Mouse (Mus musculus): ENCODE results near the gene Npr2.
"Not testable (repeated sequence)": the region's sequence is repeated elsewhere in the genome, so short reads cannot be mapped to it uniquely, and the experiment has no call there.

Gene Npr2

DNA sequence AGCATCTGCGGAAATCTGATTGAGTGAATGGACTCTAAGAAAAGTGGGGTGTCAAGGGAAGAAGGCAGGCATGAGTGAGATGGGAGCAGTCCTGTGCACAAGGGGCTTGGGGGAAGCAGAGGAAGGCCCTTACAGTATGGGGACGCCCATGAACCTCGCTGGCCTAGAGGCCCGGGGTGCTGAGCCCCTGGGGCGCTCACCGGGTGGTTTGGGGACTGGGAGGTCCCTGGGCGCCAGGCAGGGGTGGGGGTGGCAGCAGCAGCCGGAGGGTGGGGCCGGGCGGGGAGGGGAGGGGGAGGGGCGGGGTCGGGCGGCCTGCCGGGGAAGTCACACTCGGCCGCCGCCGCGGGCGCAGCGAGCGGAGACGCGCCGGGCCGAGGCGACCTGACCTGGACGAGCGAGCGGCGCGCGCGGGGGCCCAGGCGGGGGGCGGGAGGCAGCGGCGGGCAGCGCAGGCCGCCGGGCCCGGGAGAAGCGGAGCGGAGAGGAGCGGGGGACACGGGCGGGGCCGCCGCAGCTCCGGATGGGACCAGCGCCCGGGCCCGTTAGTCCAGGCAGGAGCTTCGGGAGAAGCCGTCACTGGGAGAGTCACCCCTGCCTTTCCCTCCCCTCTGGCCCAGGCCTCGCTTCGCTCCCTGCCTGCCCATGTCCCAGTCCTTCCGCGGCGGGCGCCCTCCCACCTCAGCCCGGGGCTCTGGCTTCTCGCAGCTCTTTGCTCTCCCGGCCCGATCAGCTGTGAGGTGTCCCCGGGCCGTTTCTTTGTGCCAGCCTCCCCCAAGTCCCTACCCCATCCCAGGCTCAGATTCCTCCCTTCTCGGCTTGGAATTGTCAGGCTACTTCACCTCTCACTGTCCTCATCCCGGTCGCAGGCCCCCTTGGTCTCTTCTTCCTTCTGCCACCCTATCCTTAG, at the start of gene Npr2:
Gene Npr2, plus strand, starts transcription at position 890 of the 910 bp plus-strand sequence.
- no peak for DNase-seq (ENCODE audit: low spot score)

DNA sequence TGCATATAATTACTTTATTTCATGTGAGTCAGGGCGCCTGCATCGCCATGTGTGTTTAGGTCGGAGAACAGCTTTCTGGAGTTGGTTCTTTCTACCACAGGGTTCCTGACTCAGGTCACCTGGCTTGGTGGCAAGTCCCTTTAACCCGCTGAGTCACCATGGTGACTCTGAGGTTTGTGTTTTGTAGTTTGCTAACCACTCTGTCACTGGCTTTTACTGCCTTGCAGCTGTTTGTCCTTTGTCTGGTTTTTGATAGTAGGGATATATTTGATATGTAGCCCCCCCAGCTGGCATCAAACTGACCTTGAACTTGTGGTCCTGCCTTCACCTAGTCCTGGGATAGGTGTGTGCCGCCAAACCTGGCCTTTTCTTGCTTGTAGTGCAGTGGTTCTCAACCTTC, 49.5 kb upstream of the Npr2 start:
- no peak for DNase-seq (ENCODE audit: low spot score)

DNA sequence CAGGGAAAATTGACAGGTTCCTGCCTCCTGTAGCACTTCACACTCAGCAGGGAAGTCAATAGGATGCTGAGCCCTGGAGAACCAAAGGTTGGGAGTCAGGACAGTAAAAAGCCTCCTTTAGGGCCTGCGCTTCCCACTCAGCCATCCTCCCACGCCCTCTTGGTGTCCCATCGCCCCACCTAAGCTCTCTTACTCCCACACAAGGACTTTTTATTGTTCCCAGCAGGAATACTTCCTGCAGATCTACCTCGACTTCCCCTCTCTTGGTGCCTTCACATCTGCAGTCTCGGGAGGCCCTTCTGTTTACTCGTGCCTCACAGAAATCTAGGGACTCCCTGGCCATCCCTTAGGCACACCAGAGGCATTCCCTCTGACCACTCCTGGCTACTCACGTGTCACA, 48.3 kb upstream of the Npr2 start:
- no peak for DNase-seq (ENCODE audit: low spot score)

DNA sequence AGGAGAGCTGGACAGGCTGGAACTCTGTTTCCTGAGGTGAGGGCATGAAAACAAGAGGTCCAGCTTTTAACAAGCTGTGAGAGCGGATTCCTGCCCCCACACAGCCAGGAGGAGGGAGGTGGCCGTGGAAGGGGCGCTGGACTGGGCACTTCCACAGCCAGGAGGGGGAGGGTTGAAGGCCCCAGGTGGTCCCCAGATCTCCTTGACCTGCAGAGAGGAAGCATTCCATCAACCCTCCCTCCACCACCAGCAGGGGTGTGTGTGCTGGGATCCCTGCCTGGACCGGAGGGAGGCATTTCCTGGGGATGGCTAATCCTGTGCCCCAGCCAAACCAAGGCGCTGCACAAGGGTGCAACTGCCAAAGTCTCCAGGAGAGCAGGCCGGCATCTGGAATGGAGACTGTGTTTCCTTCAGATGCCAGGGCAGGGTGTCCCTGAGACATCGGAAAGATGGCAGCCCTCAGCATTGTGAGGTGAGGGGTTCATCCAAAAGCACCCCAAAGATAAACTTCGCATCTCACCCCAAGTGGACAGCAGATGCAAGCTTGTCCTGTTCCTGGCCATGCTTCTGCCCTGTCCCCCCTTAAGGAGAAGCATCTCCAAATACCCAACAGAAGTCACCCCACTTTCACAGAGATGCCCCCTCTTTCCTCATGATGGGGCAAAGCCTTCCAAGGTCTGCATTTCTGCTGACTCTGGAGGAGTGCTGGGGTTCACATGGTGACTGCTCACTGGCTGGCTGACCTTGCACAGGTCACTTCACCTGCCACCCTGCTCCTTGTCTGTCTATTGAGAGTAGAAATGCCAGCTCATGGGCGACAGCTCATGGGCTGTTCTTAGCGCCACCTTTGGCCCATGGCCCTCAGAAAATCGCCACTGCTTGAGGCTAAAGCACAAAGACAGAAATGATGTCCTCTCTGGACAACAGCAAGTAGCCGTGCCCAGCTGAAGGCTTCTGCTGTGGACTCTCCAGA, 47.0 kb upstream of the Npr2 start, which contains the start of gene Msmp:
Gene Msmp, minus strand, starts transcription at position 51 of the 973 bp plus-strand sequence.
- no peak for DNase-seq (ENCODE audit: low spot score)

DNA sequence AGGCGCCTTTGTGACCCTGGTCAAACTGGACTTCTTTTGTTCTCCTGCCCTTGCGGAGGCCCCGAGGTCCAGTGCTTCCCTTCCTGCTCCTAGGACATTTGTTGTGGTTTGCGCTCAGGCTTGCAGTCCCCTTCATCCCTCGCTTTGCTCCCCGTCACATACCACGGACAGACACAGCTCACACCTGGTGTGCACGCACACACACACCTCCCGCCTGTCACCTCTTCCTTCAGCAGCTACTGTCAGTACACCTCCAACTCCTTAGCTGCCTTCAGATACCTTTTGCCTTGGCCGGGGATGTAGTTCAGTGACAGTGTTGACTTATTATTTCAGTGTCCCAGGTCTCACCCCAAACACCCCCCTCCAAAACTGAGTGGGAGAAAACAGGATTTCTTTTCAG, 46.1 kb upstream of the Npr2 start:
- no peak for DNase-seq (ENCODE audit: low spot score)

DNA sequence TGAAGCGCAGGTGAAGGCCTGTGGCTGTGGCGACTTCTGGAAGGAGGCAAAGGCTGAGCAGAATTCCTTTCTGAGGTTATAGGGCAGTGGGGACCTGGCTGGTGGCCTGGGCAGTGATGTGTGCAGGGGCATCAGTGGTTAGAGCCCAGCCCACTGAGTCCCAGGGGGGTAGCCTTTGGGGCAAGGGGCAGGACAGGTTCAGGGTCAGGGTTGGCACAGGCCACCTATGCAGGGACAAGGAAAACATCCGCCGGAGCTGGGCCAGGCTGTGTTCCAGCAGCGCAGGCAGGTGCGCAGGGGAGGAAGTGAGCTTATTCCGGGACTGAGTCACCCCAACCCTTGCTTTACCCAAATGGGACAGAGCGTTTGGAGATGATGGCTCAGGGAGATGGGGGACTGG, 45.3 kb upstream of the Npr2 start:
- DNase-seq (ENCODE audit: low spot score) = no peak

DNA sequence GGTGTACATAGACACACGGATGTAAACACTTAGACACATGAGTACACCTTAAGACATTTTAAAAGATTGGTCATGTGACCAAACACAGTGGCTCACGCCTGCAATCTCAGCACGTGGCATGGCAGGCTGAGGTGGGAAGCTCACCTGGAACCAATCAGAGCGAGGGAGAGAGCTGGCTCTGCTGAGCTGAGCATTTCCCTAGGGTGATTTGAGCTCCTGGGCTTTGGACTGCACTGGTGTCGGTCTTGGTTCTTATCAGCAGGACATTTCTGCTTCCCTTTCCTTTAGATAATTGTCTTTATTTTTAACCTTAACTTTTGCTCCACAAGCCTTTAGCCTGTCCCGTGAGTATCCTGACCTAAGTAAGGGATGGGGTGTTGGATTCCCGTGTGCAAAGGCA, 44.1 kb upstream of the Npr2 start:
- DNase-seq (ENCODE audit: low spot score) = no peak

DNA sequence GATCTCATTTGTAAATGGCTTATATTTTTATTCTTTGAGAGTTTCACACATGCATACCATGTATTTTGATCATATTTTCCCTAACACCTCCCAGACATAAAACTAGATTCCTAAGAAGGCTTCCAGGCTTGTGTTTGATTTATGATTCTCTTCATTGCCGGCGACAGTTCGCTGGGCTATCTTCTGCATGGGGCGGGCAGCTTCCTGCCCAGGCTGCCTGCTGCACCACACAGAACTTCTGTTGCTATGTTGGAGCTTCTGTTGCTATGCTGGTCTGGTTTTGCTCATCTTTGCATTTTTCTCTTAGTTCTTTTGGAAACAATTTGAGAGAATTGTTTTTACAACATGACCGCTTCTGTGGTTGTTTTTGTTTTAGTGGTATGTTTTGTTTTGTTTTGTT, 40.2 kb upstream of the Npr2 start:
- DNase-seq (ENCODE audit: low spot score) = no peak

DNA sequence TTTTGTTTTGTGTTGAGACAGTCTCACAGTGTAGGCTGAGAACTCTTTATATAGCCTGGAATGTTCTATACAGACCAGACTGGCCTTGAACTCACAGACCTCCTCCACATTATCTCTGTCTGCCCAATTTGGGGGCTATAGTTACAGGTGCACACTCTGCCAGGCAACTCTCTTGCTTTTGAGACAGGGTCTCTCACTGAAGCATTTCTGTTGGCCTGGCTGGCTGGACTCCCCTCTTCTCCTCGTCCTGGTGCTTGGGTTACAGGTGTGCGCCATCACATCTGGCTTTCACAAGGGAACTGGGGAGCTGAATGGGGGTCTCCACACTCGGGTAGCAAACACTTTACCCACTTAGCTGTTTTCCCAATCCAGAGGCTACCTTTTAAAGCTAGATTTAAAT, 39.8 kb upstream of the Npr2 start:
- DNase-seq (ENCODE audit: low spot score) = no peak

DNA sequence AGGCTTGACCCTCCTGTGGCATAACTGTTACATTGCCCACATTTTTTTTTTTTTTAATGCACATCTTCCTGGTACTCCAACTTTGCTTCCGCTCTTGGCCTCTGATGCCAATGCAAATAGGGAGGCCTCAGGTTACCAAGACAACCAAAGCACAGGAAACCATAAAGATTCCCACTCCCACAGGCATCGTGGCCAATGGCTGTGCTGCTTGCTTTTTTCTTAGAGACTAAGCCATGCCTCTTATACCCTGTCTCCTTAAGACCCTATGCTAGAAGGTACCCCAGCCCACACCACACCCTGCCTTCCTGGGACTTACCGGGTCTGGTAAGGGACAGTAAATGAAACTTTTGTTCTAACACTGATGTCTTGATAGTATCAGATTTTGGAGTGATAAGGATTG, 38.3 kb upstream of the Npr2 start:
- no peak for DNase-seq (ENCODE audit: low spot score)

DNA sequence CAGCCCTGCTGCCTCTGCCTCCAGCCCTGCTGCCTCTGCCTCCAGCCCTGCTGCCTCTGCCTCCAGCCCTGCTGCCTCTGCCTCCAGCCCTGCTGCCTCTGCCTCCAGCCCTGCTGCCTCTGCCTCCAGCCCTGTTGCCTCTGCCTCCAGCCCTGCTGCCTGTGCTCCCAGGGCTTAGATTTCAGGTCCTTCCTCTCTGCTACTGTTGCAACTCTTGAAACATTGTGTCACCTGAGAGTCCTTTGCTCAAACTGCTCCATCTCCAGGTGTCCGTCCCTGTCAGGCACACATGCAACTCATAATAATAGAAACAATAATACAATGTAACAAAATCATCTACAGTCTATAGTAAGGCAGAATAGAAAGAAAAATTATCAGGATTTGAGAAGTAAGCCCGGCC, 35.1 kb upstream of the Npr2 start:
- DNase-seq (ENCODE audit: low spot score) = not testable (repeated sequence)

DNA sequence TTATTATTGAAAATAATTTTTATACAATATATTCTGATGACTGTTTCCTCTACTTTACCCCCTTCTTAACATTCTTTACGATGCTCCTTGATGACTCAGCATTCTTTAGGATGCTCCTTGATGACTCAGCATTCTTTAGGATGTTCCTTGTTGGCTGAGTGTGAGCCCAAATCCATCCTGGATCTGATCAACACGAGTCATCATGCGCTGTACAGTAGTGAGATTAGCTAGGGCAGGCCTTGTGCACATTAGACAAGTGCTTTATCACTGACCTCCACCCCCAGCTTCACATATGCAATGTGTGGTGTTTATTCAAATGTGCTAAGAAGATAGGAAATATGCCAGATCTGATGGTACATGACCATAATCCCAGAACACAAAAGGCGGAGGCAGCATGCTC, 33.5 kb upstream of the Npr2 start:
- DNase-seq (ENCODE audit: low spot score) = no peak

DNA sequence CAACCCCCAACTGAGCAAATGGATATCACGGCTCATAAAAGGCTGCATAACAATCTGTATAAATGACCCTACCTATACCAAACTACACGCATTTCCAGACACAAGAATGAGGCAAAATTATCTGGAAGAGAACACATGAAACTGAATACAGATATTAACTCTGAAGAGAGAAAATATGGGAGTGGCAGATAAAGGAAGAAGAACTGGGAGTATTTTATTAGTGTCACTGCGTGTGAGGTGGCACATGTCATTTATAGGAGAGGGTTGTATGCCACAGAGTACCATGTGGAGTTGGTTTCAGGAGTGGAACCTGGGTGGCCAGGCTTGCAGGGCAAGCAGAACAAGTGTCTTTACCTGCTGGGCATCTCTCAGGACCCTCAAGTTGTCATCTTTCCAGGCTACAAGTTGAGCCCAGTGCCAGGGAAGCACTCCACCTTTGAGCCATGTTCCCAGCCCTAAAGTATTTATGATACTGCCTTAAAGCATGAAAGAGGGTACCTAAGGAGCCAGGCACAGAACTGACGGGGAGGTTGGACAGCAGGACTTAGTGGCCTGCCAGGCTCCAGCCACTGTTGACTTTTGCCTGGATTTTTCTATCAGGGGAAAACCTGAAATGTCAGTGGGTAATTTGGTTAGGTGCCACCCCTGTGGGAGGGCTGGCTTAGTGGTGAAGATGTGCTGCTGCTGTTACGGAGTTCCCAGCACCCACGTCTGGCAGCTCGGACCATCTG, 32.9 kb upstream of the Npr2 start:
- no peak for DNase-seq (ENCODE audit: low spot score)

DNA sequence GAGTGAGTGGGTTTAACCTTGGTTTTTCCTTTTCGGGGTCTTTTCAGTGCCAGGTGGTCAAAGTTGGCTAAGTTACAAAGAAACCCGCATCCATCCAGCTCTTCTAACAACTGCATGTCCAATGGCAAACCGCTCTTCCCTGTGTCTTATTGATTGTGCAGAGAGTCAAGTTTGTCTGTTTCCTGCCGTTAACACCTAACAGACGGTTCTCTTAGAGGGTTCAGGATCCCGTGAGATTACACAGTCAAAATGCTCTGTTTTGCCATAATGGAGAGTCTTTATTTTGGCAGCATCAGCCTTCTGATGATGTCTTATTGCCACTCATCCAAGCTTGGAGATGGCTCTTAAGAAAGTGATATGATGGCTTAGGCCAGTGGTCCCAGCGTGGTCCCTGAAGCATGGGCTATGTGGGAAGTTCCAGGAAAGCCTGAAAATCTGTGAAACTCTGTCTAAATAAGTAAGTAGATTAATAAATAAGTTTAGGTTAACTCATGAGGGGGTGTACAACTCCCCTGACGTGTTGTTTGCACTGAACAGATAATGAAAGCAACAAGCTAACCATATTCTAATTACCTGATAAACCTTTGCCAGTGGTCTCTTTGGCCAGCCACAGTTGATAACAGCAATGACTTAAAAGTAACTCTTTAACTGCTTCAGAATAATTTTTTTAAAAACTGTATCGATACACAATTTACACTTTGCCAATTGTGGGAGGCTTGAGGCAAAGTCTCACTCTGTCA, 31.4 kb upstream of the Npr2 start:
- no peak for DNase-seq (ENCODE audit: low spot score)

DNA sequence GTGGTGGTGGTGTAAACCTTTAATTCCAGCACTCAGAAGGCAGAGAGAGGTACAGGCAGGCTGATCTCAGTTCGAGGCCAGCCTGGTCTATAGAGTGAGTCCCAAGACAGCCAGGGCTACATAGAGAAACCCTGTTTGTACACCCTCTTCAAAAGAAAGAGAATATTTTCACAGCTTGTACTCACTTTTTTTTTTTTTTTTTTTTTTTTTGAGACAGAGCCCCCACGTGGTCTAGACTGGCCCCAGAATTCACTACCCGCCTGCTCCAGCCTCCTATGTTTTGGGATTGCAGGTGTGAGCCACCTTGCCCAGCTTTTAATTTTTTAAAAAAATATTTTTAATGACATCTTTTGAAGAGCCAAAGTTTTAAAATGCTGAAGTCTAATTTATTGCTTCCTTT, 27.6 kb upstream of the Npr2 start:
- DNase-seq (ENCODE audit: low spot score) = no peak

DNA sequence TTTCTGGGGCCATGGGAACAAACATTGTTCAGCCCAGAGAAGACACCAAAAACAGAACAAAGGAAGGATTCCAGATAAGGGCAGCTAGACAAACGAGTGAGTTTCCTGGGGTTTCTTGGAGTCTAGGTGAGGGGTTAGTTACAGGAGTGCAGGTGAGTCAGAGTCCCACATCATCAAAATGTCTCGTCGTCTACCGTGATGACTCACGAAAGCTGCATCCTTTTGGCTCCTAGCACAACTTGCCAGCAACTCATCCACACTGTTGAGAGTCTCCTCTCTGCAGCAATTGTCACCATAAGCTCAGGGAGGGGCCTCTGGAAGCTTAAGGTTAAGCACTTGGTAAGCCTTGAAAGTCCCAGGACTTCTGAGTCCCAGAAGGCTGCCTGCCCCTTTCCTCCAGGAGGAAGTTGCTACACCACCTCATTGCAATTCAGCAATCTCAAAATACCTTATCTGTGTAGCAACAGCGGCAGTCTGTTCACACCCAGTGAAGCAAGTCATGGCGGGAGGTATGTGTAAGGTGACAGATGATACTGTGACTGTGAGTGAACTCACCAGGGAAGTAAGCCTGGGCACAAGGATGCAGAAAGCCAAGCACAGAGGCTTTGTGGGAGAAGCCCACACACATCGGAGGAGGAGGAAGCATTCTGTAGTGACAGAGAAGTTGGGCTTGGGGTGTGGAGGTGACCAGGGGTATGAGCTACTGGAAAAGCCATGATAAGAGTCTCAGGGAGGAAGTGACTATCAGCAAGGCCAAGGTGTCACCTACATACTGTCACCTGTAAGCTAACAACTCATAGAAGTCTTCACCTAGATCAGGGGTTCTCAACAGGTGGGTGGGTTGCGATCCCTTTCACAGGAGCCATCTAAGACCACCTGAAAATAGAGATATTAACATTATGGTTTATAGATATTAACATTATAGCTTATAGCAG, 26.7 kb upstream of the Npr2 start:
- no peak for DNase-seq (ENCODE audit: low spot score)

DNA sequence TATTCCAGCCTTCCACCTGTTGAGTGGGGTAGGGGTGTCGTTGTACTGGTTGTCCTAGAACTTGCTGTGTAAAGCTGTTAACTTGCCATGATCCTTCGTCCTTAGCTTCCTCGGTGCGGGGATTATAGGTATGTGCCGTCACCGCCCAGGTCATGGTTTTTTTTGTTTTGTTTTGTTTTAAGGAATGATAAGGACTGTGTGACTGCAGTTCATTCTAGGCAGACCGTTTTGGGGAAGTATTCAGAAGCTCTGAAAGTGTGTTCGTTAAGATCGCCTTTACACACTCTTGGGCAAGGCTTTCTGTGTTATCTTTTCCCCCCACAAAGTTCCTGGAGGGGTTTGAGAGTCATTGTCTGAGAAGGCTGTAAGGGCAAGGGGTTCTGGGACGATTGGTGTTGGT, 19.2 kb upstream of the Npr2 start:
- no peak for DNase-seq (ENCODE audit: low spot score)

DNA sequence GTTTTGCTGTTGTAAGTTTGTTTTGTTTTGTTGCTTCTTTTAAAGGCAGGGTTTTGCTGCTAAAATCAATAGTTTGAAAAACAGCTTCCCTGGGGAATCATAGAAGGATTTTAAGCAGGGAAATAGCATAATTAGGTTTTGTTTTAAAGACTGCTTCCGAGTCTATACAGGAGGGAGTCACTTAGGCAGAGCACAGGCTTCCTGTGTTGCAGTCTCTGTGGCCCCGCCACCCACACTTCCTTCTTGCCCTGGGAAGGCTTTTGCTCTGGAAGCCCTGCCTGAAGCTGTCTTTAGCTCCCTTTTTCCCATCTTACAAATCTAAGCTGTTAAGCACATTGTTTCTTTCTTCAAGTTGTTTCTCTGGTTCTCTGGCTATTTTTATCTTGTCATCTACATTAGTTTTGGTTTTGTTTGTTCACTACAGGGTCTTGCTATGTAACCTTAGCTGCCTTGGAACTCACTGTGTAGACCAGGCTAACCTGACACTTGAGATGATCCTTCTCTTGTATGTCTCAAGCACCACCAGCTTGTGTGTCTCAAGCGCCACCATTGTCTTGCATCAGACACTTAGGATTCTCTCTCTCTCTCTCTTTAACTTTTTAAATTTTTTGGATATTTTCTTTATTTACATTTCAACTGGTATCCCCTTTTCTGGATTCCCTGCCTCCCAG, 18.5 kb upstream of the Npr2 start:
- DNase-seq (ENCODE audit: low spot score) = no peak

DNA sequence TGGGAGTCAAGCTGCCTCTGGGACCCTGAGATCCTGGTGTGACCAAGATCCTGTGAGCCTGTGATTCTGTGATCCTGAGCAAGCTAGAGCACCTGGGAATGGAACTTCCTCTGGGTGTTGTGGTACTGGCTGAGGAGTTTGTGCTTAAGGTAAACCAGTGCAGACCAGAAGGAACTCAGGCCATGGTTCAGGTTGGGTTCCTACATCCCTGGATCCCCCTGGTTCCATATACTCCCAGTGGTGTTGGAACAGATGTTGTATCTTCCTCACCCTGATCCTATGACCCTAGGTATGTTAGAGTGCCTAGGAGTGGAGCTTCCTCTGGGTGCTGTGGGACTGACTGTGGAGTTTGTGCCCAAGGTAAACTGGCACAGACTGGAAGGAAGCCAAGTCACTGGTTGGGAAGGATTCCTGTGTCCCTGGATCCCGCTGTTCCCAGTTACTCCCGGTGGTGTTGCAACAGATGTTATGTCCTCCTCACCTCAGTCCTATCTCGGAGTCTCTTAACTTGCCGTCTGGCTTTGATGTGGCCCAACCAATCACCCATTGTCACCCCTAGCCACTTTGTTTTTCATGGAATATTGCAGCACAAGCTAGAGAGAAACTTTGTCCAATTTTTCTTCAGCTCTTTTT, 11.5 kb upstream of the Npr2 start:
- no peak for DNase-seq (ENCODE audit: low spot score)

Data from urinary bladder, postnatal 25 days (tissue).